Mouse (Mus musculus): ENCODE measurements at regions not wholly inside any gene's neighbourhood (a gene's known extent, or its start where the extent isn't known, plus 50 kb on each side); places are given as distances from the start of the nearest gene placed in this dataset.

- WGBS: 8% methylated on average over 13 of the region's 13 CpGs
- DNase-seq (ENCODE audit: low read depth, low spot score): peak; percentile 16
These were observed 110.5 kb downstream of the Rergl start for GRCm38 (mm10) chr6:139391307-139391706.

GRCm38 (mm10) chr6:139350939-139351338 is 150.8 kb downstream of the Rergl start:
- WGBS: 87% methylated on average over 2 of the region's 2 CpGs
- DNase-seq (ENCODE audit: low read depth, low spot score): no peak

DNA sequence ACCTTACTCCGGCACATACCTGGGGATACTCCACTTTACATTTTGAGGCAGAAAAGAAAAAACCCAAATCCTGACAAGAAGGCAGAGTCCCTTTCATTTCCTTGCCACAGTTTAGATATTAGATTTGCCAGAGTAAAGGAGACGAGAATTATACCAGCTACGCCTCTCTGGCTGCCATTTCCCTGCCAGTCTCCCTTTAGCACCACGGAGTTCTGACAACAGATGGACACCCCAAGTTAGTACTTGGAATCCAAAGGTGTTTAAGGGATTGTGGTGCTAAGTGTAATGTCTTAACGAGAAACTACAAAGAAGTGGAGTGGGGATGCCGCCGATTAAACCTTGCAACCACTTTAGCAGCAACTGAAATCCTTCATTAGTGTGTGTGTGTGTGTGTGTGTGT is 176.6 kb downstream of the Rergl start:
- no peak for DNase-seq (ENCODE audit: low read depth, low spot score)
- WGBS: 87% methylated on average over 7 of the region's 7 CpGs

- 66% methylated on average over 5 of the region's 5 CpGs for WGBS
- DNase-seq (ENCODE audit: low read depth, low spot score): no peak
These were observed 194.1 kb downstream of the Rergl start for GRCm38 (mm10) chr6:139307651-139308050.

GRCm38 (mm10) chr6:139304306-139304705 is 197.5 kb downstream of the Rergl start:
- no peak for DNase-seq (ENCODE audit: low read depth, low spot score)
- 79% methylated on average over 2 of the region's 2 CpGs for WGBS

GRCm38 (mm10) chr6:139295701-139296100 is 206.1 kb downstream of the Rergl start:
- 64% methylated on average over 2 of the region's 2 CpGs for WGBS
- DNase-seq (ENCODE audit: low read depth, low spot score): no peak

DNA sequence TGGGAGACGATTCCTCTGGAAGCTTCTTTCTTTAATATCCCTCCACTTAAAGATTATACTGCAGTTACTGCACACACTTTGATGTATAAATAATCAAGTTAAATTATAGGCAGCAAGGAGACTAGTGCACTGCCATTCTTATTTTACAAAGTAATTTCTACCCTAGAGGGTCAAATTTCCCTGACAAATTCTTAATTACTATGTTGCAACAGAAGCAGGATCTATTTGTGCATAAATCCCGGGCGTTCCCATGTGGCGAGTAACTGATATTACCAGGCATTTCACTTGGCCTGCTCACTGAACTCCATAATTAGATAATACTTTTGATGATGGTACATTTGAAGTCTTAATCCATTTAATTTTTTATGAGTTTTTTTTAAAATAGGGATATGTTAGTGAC is 222.7 kb downstream of the Rergl start:
- no peak for DNase-seq (ENCODE audit: low read depth, low spot score)

DNA sequence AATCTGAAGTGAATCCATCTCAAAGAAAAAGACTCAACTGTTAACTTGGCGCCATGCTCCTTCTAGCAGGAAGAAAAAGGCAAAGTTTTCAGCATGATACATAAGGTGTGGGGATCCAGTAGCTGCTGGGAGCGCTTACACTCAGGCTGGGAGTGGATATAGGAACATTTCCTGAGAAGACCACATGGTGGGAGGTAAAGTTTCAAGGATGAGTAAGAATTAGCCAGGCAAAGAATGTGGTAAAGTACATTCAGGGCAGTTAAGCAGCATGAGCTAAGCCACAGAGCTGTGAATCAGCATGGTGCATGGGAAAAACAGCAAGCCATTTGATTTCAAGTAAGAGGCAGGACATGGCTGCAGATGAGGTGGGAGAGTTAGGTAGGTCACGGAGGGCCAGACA is 226.3 kb downstream of the Rergl start:
- 64% methylated on average over 3 of the region's 3 CpGs for WGBS

More for the DNA sequence above, 222.7 kb downstream of the Rergl start:
- WGBS: 89% methylated on average over 4 of the region's 4 CpGs

GRCm38 (mm10) chr6:139253704-139254103 is 248.1 kb downstream of the Rergl start:
- no peak for DNase-seq (ENCODE audit: low read depth, low spot score)
- WGBS: 87% methylated on average over 4 of the region's 4 CpGs

More for the DNA sequence above, 226.3 kb downstream of the Rergl start:
- no peak for DNase-seq (ENCODE audit: low read depth, low spot score)

DNA sequence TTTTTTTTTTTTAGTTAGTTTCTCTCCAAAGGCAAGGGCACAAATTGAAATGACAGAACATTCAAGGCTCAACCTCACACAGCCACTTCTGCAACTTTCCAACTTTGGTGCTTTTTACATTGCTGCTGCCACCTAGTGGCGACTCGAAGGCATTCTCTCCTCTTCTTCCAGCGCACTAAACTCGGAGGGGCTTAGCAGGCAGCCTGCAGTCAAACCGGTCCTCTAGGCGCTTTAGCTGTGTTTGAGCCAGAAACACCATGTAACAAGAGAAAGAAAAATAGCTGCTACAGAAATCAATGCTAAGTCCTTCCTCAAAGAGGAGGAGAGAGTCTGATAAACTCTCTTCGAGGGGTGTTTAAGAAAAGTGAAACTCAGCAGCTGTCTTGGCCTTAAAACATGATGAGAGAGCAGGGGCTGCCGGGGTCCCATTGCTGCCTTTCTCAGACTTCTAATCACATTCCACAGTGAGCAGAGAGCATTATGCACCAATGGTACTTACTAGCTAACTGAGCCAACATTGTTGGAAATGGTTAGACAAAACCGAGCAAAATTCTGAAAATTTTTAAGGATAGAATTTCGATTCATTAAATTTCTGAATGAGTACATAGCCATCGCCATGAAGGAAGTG is 252.7 kb downstream of the Rergl start:
- 39% methylated on average over 11 of the region's 11 CpGs for WGBS
- no peak for DNase-seq (ENCODE audit: low read depth, low spot score)

- 69% methylated on average over 1 of the region's 1 CpGs for WGBS
- no peak for DNase-seq (ENCODE audit: low read depth, low spot score)
These were observed 275.6 kb downstream of the Rergl start for GRCm38 (mm10) chr6:139226127-139226526.

DNA sequence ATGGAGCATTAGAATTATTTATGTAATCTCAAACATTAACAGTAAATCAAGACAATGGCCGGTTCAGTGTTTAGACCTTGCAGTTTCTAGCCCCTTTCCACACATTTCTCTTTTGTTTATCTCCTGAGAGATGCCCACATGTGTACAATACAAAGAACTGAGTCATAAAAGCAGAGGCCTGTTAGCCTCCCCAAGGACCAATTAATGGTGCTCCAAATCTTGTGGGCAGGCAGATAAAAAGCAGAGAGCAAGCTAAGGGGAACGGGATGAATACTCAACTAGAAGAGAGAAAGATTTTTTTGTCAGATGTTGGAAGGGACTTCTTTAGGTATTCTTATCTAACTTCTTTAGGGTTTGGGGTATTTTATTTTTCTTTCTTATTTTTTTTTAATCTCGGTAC is 287.3 kb downstream of the Rergl start:
- no peak for DNase-seq (ENCODE audit: low read depth, low spot score)
- WGBS: 59% methylated on average over 3 of the region's 3 CpGs

- DNase-seq (ENCODE audit: low read depth, low spot score): no peak
- WGBS: 67% methylated on average over 2 of the region's 2 CpGs
These were observed 291.5 kb downstream of the Rergl start for GRCm38 (mm10) chr6:139210256-139210655.

GRCm38 (mm10) chr6:139198601-139199000 is 303.2 kb downstream of the Rergl start:
- DNase-seq (ENCODE audit: low read depth, low spot score): no peak
- 83% methylated on average over 4 of the region's 4 CpGs for WGBS

DNA sequence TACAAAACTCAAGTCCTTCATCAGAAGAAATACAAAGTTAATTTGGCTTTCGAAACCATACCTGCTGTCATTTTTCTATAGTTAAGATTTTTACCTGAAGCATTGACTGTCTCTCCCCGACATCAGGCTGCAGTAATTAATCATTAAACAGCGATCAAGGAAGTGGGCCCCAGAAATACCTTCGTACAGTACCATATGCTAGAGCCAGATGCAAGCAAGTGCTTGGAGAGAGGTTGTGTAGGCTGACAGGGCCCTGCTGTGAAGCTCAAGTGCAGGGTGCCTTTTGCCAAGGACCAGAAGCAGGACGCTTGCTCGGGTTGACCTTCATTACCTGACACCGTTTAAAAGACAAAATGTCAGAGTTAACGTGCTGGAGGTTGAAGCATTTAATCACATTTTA is 315.3 kb downstream of the Rergl start:
- 63% methylated on average over 8 of the region's 8 CpGs for WGBS

DNA sequence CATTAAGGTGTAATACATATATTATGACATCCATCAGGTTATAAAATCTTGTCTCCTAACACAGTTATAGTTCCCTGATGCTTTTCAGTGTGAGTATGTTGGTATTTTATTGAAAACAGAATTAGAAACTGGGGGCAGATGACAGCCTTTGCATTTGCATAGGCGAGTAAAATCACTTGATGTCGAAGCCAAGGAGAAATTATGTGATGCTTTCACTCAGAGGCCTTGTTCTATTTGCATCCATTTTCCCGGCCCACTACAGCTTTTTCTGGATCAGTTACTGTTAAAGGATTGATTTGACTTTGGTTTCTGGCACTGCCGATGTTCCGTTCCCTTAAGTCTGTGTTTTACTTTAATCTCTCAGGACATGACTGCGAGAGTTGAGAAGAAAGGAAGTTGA is 341.4 kb downstream of the Rergl start:
- DNase-seq (ENCODE audit: low read depth, low spot score): no peak
- 82% methylated on average over 6 of the region's 6 CpGs for WGBS

More for the DNA sequence above, 315.3 kb downstream of the Rergl start:
- no peak for DNase-seq (ENCODE audit: low read depth, low spot score)

- DNase-seq (ENCODE audit: low read depth, low spot score): no peak
- WGBS: 60% methylated on average over 4 of the region's 4 CpGs
These were observed 342.0 kb downstream of the Rergl start for GRCm38 (mm10) chr6:139159741-139160140.

DNA sequence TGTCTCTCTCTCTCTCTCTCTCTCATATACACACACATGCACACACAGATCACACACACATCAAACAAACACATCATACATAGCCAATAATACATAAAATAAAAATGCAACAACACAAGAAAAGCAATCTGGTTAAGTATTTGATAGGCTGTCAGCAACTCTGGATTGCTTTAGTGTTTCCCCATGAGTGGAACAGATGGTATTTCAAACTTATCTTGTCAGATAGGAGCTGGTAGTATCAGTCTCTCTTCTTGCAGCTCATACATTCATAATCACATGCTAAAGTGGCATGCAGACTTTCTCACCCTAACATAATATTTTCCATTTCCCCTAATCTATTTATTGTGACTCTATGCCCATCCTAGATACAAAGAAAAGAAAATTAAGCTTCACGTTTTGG is 347.0 kb downstream of the Rergl start:
- DNase-seq (ENCODE audit: low read depth, low spot score): no peak
- WGBS: 83% methylated on average over 1 of the region's 1 CpGs

DNA sequence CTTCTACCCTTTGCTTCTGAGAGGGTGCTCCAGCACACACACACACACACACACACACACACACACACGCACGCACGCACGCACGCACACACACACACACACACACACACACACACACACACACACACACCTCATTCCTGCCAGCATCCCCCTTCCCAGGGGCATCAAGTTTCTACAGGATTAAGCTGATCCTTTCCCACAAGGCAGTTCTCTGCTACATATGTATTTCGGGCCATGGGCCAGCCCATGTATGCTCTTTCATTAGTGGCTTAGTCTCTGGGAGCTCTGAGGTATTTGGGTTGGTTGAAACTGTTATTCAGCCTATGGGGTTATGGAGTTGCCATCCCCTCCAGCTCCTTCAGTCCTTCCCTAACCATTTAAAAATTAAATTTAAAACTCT is 366.1 kb downstream of the Rergl start:
- DNase-seq (ENCODE audit: low read depth, low spot score): no peak
- 69% methylated on average over 6 of the region's 6 CpGs for WGBS

DNA sequence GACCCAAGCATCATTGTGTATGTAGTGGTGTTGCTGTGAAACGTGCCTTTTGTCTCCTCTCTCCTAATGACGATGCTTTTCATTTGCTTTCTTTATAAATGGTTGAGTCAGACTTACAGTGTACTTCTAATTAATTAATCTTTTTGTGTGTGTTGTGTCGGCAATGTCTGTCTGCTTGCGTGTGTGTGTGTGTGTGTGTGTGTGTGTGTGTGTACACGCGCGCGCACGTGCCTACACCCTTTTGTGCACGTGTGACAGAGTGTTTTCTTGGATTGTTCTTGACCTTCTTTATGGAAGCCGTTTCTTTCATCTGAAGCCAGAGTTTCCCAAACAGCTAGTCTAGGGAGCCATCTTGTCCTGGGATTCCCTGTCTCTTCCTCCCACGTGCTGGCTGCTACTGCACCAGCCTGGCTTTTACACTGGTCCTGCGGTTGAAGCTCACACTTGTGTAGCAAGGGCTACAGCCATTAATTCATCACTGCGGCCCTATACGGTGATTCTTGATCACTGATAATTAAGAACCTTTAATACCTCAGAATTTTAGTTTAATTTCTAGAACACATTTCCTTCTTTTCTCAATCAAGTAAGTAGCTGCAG is 369.6 kb downstream of the Rergl start:
- no peak for DNase-seq (ENCODE audit: low read depth, low spot score)
- WGBS: 89% methylated on average over 15 of the region's 15 CpGs

DNA sequence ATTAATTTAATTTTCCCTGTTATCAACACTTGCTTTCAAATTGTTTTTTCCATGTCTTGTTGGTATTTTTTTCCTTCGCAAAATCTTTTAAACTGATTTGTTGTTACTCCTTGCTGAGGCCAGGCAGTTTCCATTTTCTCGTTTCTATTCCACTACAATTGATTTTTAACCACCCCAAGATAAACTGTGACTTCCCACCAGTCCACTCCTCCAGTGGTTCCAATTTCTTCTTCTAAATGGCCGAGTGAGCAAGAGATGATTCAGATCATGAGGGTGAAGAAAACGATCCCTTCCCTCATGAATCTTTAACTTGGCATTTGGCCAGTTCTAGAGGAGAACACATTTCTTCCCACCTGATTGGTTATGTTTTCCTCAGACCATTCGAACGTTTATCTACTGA is 393.5 kb downstream of the Rergl start:
- 53% methylated on average over 6 of the region's 6 CpGs for WGBS
- no peak for DNase-seq (ENCODE audit: low read depth, low spot score)

DNA sequence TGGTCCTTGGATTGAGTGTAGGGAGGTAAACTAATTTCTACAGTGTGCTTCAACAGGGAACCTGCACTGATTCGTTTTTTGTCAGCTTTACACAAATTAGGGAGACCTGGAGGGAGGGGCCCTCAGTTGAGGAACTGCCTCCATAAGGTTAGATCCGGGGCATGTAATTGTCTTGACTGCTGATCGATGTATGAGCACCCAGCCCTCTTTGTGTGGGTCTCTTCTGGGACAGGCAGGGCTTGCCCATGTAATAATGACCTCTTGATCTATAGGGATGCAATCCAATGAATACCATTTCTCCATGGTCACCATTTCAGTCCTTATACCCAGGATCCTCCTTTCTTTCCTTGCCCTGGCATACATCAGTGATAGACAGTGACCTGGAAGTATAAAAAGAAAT is 398.4 kb downstream of the Rergl start:
- no peak for DNase-seq (ENCODE audit: low read depth, low spot score)
- 58% methylated on average over 3 of the region's 3 CpGs for WGBS

Measured in large intestine, adult 2 months (tissue).